Mouse (Mus musculus): ENCODE results near the gene Nav2.

DNA sequence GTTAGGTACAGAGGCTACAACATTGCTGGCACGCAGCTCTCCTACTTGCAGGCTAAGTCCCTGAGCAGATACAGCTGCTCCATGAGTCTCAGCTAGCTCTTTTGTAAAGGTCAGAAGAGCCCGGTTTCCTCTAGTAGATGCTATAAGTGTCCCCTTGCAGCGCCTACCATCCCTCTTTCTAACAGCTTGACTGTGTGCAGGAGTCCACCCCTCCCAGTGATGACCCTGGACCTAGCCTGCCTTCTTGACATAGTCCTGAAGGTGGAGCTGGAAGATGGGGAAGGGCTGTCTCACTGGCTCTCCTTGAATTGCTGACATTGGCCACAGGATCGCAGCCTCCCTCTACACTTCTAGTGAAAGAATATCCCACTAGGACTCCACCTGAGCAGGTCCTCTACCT lies 708.6 kb downstream of the Nav2 start:
- TF ChIP-seq CTCF (IDR thresholded peaks at IDR 0.05; ENCODE audit: borderline replicate concordance, insufficient read depth, low read depth, low read length) (no peak), POLR2A (IDR thresholded peaks at IDR 0.05; ENCODE audit: borderline replicate concordance, insufficient read depth, low read length) (no peak)

Data from cerebellum, adult 2 months (tissue).